Mouse (Mus musculus) cerebellum, adult 9-11 months (tissue): ENCODE measurements around the gene Nme1.
A peak's percentile ranks its signal among the peaks of the same experiment; 100 is the strongest.

Experiments used
- DNase-seq: peaks from one replicate; pipeline ENCODE4 v3.0.0; 2022

Nme1 gene

DNA sequence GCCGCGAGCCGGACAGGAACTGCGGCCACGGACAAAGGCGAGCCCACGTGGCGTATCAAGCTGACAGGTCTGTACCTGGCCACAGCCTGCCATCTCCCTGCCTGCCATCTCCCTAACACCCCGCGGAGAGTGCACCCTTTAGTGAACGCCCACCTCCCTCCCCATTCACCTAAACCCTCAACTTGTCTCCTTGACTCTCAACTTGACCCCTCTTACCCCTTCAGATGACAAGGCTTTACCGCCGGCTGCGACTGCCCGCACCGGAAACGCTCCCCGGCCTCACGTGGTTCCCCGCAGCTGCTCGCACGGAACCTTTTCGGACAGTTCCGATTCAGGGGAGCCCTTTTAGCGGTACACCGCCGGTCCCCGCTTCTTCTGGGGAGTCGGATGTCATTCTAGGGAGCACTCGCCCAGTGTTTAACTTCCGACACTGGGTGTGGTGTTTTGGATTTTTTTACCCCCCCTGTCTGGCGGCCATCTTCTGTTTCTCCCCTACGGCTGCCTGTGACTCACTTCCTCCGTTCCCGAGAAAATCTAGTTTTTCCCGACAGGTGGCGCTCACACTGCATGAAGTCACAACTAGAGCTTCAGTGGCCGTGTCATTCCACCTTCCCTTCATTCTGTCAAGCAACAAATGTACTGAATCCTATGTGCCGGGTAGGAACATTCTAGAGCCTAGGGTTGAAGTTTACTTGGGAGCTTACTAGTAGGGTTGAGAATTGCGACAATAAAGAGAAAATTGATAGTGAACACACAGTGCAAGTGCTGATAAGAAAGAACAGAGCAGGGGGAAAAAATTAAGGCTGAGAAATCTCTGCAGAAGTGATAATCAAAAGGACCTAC, at the start of gene Nme1, which contains the start of gene Gm20390:
Gene Nme1, minus strand, starts transcription at position 517 of the 843 bp plus-strand sequence.
Gene Gm20390, minus strand, starts transcription at position 289 of the 843 bp plus-strand sequence.
- peak; percentile 98 for DNase-seq

- no peak for DNase-seq
Observed at GRCm38 (mm10) chr11:94003346-94003745, 35.0 kb upstream of the Nme1 start.

DNA sequence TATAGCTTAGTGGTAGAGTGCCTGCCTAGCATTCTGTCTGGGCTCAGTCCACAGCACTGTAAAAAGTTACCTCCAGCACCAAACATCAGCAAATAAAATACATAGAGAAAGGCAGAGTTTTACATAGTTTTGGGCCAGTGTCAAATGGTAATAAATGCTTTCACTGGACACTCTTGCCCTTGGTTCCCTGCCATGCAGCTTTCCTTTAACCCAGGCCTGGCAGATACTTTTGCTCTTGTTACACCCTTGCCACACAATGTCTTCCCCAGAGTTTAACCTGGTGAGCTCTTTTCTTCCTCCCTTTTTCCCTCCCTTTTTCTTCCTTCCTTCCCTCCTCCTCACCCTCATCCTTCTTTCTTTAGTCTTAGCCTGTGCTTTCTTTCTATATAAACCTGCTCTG, 31.0 kb upstream of the Nme1 start:
- no peak for DNase-seq

GRCm38 (mm10) chr11:93997141-93997775, 28.9 kb upstream of the Nme1 start:
- DNase-seq, result peak; percentile 58

DNA sequence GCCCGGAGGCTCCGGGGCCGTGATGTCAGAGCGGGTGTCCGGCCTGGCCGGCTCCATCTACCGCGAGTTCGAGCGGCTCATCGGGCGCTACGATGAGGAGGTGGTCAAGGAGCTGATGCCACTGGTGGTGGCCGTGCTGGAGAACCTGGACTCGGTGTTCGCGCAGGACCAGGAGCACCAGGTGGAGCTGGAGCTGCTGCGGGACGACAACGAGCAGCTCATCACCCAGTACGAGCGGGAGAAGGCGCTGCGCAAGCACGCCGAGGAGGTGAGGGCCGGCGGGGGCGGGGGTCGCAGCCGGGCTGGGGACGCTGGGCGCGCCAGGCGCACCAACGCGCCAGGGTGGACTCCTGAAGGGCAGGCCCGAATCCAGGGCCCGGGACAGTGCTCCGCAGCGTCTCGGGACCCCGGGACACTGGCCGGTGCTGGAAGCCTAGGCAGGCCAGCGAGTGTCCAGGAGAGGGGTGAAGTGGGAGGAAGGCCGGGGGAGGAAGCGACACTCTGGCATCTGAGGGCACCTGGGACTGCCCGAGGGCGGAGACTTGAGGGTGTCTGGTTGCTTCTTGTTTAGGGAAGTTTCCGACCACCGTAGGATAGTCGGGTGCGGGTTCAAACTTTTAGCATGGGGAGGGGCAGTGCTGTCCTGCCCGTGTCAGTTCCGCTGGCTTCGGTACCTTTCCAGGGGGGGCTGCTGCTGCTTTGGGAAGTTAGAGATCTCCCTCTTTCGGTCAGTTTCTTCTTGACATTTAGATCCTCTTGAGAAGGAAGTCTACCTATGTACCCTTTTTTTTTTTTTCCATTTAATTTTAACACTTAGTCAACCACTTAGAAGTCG, 28.2 kb upstream of the Nme1 start:
- peak; percentile 83 for DNase-seq

DNA sequence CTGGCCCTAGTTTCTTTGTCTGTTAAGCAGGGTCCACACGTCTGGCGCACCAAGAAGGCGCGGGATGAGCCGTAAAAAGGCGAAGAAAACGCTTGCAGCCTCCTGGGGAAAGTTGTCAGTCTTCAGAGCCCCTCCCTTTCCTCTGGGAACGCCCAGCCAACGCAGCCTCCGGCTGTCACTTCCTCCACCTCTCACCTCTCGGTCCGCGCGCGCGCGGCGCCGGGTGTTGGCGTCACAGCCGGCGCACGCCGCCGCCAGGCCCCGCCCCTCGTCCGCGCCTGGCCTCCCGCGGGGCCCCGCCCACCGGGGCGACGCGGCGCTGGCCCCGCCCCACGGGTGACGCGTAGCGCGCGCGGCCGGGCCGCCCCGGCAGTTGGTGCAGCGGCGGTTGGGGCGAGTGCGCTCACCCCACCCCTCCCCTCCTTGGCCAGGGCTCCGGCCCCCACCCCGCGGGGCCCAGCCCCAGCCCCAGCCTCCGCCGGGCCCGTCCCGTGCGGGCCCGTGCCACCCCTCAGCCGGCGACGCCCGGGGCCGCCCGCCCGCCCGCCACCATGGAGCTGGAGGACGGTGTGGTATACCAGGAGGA, 27.5 kb upstream of the Nme1 start, which contains the start of gene Spag9:
Gene Spag9, plus strand, starts transcription at position 372 of the 586 bp plus-strand sequence.
- DNase-seq, result peak; percentile 95

DNA sequence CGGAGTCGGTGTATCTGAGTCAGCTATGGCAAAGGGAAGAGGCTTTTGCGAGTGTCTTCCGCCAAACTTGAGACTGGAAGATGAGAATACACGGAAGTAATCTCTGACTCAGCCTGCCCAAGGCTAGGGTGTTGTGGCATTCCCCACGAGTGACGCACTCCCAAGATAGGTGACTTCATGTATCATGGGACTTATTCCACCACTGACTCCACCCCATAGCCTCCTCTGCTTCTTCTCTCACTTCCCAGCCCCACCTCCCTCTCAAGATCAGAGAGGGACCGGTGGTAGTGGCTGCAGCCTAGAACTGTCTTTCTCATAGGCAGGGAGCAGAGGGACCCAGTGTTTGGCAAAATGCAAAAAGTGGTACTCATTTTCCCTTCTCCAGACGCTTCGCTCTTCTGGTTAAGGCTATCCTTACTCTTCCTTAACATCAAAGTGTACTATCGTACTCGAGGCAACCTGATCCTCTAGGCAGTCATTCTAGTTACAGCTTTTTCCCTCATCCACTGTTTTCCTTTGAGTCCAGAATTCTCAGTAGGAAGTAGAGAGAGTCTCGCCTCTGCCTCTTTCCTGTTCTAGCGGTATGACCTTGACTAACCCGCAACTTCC, 26.9 kb upstream of the Nme1 start:
- DNase-seq, result peak; percentile 87

GRCm38 (mm10) chr11:93994531-93994930, 26.2 kb upstream of the Nme1 start:
- peak; percentile 30 for DNase-seq

DNA sequence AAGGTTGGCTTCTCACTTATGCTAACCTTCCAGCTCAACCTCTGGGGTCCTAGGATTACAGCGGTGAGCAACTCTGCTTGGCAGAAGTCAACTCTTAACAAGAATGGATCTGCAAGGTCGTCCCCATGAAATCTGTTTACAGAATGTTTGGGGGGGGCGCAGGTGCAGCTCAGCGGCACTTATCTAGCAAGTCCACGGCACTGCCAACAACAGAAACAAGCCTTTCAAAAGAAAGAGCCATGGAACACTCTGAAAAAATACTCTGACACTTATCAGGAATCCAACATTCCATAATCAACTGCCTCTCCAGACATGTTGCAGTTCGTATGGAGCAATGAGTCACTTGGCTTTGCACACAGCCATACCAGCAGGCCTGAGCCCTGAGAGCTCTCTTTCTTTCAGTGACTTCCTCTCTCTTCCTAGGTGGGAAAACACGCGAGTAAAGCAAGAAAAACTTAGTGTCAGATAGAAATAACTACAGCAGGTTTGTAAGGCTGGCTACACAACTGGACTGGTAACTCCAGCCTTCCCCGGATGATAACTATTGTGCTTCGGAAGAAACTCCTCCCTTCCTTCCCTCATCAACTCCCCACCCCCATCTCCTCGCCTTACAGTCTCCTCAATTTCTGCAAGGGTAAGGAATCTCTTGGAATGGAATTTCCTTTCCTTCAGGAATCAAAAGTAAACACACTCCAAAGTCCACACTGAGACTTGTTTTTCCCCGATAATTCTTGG, 20.2 kb upstream of the Nme1 start:
- no peak for DNase-seq

GRCm38 (mm10) chr11:93987625-93988327, 19.5 kb upstream of the Nme1 start:
- no peak for DNase-seq

DNA sequence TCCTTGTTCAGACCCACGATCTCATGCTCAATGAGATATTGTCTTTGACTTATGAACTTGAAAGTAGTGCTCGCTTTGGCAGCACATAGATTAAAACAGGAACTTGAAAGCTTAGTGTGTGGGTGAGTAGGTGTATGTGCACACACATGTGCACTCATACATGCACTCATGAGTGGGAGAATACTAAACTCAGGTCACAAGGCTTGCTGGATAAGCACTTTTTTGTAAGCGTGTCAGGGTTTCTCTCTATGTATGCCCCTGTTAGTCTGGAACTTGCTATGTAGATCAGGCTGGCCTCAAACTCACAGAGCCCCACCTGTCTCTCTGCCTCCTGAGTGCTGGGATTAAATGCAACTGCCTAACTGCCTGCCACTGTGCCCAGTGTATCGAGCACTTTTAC, 18.7 kb upstream of the Nme1 start:
- no peak for DNase-seq

DNA sequence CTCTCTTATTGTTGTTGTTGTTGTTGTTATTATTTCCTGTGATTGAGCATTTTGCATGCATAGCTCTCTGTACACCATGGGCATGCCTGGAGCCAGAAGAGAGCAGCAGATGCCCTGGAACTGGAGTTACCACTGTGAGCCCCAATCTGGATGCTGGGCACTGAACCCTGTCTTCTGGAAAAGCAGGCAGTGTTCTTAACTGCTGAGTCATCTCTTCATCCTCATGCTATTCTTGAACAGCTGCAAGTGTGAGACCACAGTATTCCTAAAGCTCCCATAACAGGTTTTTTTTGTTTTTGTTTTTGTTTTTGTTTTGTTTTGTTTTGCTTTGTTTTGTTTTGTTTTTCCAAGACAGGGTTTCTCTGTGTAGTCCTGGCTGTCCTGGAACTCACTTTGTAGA, 18.0 kb upstream of the Nme1 start:
- DNase-seq, result no peak

- DNase-seq, result no peak
Observed at GRCm38 (mm10) chr11:93985265-93985664, 16.9 kb upstream of the Nme1 start.

- DNase-seq, result no peak
Observed at GRCm38 (mm10) chr11:93984619-93985018, 16.3 kb upstream of the Nme1 start.

DNA sequence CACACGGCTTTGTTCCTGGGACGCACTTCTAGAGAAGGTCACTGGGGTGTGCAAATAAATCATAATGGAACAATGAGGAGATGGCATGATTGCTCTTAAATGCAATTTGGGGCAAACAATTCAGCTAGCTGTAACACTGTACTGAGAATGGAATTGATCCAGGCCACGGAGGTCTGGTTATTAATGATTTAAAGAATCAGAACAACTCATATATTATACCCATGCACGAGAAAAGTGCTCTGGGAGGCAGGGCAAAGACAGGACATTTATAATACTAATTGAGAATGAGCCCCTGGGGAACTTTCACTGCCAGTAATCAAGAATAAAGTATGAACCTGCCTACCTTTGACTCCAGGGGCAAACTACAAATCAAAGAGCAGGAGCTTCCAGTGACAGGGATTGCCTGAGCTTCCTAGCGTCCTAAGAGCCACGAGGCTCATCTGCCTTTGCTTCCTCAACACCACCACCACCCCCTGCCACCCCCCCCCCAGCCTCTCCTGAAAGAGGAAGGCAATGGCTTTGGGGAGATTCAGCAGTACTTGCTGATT, 11.3 kb upstream of the Nme1 start:
- no peak for DNase-seq

- DNase-seq, result no peak
Observed at GRCm38 (mm10) chr11:93972951-93973350, 4.6 kb upstream of the Nme1 start.

- DNase-seq, result no peak
Observed at GRCm38 (mm10) chr11:93969799-93970198, 1.5 kb upstream of the Nme1 start.

DNA sequence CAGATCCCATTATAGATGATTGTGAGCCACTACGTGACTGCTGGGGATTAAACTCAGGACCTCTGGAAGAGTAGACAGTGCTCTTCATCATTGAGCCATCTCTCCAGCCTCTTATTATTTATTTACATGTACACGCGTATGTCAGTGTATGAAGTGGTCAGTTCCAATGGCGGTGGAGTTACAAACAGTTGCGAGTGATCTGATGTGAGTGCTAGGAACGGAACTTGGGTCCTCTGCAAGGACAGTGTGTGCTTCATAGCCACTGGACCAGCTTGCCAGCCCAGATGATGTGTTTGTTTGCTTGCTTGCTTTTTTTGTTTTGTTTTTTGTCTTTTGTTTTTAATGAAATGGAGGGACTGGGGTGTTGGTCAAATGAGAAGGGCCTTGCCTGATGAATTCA, 850 bp upstream of the Nme1 start:
- DNase-seq, result peak; percentile 45

GRCm38 (mm10) chr11:93968848-93969128, 467 bp upstream of the Nme1 start:
- DNase-seq, result no peak

DNA sequence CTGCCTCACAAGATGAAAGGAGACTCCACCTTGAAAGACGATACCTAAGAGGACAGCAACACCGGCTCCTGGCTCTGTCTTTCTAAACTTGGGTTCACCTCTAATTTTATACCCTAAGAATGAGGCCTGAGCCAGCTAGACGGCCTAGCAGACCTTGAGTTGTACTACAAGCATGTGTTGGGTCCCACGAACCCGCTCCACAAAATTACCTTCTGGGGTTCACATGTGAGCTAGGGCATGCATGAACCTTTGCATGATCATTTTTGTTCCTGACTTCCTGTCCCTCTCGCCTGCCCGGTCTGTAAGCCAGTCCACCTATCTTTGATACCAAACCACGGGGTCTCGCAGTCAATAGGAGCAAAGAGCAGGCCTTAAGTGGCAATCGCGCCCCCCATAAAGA, 940 bp downstream of the Nme1 start:
- no peak for DNase-seq

DNA sequence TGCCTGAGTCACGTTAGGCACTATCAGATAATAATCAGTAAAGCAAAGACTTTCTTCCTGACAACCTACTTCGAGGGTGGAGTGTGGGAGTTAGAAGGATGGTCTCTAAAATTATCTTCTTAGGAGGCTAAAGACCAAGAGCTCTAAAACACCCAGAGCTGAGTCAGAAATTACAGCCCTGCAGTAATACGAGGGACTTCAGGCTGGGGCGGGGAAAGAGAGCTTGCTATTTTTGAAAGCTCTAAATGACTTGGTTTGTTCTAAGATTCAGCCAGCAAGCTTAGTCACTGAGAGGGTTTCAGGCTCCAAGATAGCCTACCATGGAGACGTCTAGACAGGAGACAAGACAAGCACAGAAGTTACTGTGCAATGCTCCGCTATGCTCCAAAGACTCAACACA, 2.9 kb downstream of the Nme1 start:
- no peak for DNase-seq
